Mouse (Mus musculus): ENCODE measurements at regions not wholly inside any gene's neighbourhood (a gene's known extent, or its start where the extent isn't known, plus 50 kb on each side); places are given as distances from the start of the nearest gene placed in this dataset.
A peak's percentile ranks its signal among the peaks of the same experiment; 100 is the strongest.

GRCm38 (mm10) chr1:174999265-175000200 lies 77.9 kb upstream of the Grem2 start:
- TF ChIP-seq CTCF (IDR thresholded peaks at IDR 0.05) = peak; percentile 75
- H3K4me3 ChIP-seq = no peak overlapping the region
- H3K27ac ChIP-seq = no peak overlapping the region
- DNase-seq (ENCODE audit: extremely low spot score in 1 of 2, low spot score in 2 of 2) = peak; percentile 34 to 45
- intact Hi-C loops (cut with DNase I) = loop anchor here (2.0 to 10.0 kb wide), 4 partner anchors 77 to 1545 kb away; partner anchors contain the start of gene Grem2

GRCm38 (mm10) chr1:174992520-174992919 lies 70.9 kb upstream of the Grem2 start:
- Histone ChIP-seq H3K4me3 (no peak overlapping the region), H3K27ac (no peak overlapping the region)
- intact Hi-C loops (cut with DNase I) = loop anchor here (10.0 kb wide), 1 partner anchor 1538 kb away; no protein-coding TSS in a partner anchor
- TF ChIP-seq CTCF (IDR thresholded peaks at IDR 0.05) = no peak
- no peak for DNase-seq (ENCODE audit: extremely low spot score in 1 of 2, low spot score in 2 of 2)

- H3K4me3 ChIP-seq = no peak overlapping the region
- no peak overlapping the region for H3K27ac ChIP-seq
- intact Hi-C loops (cut with DNase I) = no loop called here
- TF ChIP-seq CTCF (IDR thresholded peaks at IDR 0.05) = no peak
- DNase-seq (ENCODE audit: extremely low spot score in 1 of 2, low spot score in 2 of 2) = no peak
Observed at GRCm38 (mm10) chr1:174988590-174988989, 67.0 kb upstream of the Grem2 start.

GRCm38 (mm10) chr1:174971895-174972294 lies 50.3 kb upstream of the Grem2 start:
- H3K27ac ChIP-seq = no peak overlapping the region
- intact Hi-C loops (cut with DNase I) = no loop called here
- no peak for TF ChIP-seq CTCF (IDR thresholded peaks at IDR 0.05)
- H3K4me3 ChIP-seq = no peak overlapping the region
- DNase-seq (ENCODE audit: extremely low spot score in 1 of 2, low spot score in 2 of 2) = no peak

All from left cerebral cortex, adult 2 months (tissue).